Mouse (Mus musculus) urinary bladder, postnatal 25 days (tissue): Measurements from ENCODE around the gene Gm20481.
A peak's percentile ranks its signal among the peaks of the same experiment; 100 is the strongest.
"Not testable (repeated sequence)": the region's sequence is repeated elsewhere in the genome, so short reads cannot be mapped to it uniquely, and the experiment has no call there.

Experiments used
- DNase-seq: peaks from one replicate; pipeline ENCODE4 v3.0.0; 2022; ENCODE audit warnings: low spot score

Gene Gm20481

GRCm38 (mm10) chr17:34951636-34952377 is 17.9 kb upstream of the Gm20481 start:
- no peak for DNase-seq

GRCm38 (mm10) chr17:34952378-34953040 is 17.2 kb upstream of the Gm20481 start:
- DNase-seq = peak; percentile 86

- DNase-seq = no peak
Observed at GRCm38 (mm10) chr17:34953258-34953657, 16.5 kb upstream of the Gm20481 start.

- no peak for DNase-seq
Observed at GRCm38 (mm10) chr17:34953904-34954303, 15.8 kb upstream of the Gm20481 start.

- no peak for DNase-seq
Observed at GRCm38 (mm10) chr17:34954831-34955230, 14.9 kb upstream of the Gm20481 start.

- DNase-seq = no peak
Observed at GRCm38 (mm10) chr17:34955884-34956283, 13.8 kb upstream of the Gm20481 start.

GRCm38 (mm10) chr17:34956340-34956739 is 13.4 kb upstream of the Gm20481 start:
- DNase-seq = no peak

GRCm38 (mm10) chr17:34957291-34957690 is 12.4 kb upstream of the Gm20481 start:
- DNase-seq = not testable (repeated sequence)

- not testable (repeated sequence) for DNase-seq
Observed at GRCm38 (mm10) chr17:34957966-34958365, 11.7 kb upstream of the Gm20481 start.

GRCm38 (mm10) chr17:34958734-34959129 is 11.0 kb upstream of the Gm20481 start:
- not testable (repeated sequence) for DNase-seq

GRCm38 (mm10) chr17:34959130-34959778 is 10.5 kb upstream of the Gm20481 start, which contains the start of gene Hspa1b:
Gene Hspa1b, minus strand, starts transcription at chr17:34959238.
- DNase-seq = peak; percentile 66

- DNase-seq = no peak
Observed at GRCm38 (mm10) chr17:34959881-34960515, 9.7 kb upstream of the Gm20481 start.

GRCm38 (mm10) chr17:34960702-34961493 is 8.8 kb upstream of the Gm20481 start:
- DNase-seq = peak; percentile 36

GRCm38 (mm10) chr17:34962125-34962524 is 7.6 kb upstream of the Gm20481 start:
- DNase-seq = no peak

GRCm38 (mm10) chr17:34962841-34963240 is 6.9 kb upstream of the Gm20481 start:
- no peak for DNase-seq

GRCm38 (mm10) chr17:34964640-34965049 is 5.1 kb upstream of the Gm20481 start:
- no peak for DNase-seq

- no peak for DNase-seq
Observed at GRCm38 (mm10) chr17:34965627-34966026, 4.1 kb upstream of the Gm20481 start.

GRCm38 (mm10) chr17:34970850-34971249 is 1.1 kb downstream of the Gm20481 start:
- DNase-seq = not testable (repeated sequence)

- DNase-seq = not testable (repeated sequence)
Observed at GRCm38 (mm10) chr17:34971694-34972068, 2.0 kb downstream of the Gm20481 start.

GRCm38 (mm10) chr17:34972069-34972749 is 2.5 kb downstream of the Gm20481 start, which contains the start of the genes Hspa1a and Hspa1l:
Gene Hspa1a, minus strand, starts transcription at chr17:34972156.
Gene Hspa1l, plus strand, starts transcription at chr17:34972703.
- peak; percentile 63 for DNase-seq
